Mouse (Mus musculus) CD4-positive naive resting alpha-beta T cell, adult 76 days (primary cell): ENCODE measurements around the gene Ilf3. TPM values are rescaled to one million over a fixed set of nuclear protein-coding genes. Genes with fewer than 3 reads are reported as not detected.

Experiments
- total RNA-seq: library from RNA; stranded (reverse); gene quantifications from one replicate; pipeline ENCODE4 v1.2.4, GENCODE M21; 2023

The Ilf3 gene
- 138 TPM for total RNA-seq

GRCm38 (mm10) chr9:21367357-21368111 is at the start of gene Ilf3:
Gene Ilf3 (plus strand): TSS chr9:21367871.

GRCm38 (mm10) chr9:21320619-21321512 is 46.8 kb upstream of the Ilf3 start, which contains the start of gene Slc44a2:
Gene Slc44a2 (plus strand): TSS chr9:21320698.

GRCm38 (mm10) chr9:21411669-21412550 is 44.2 kb downstream of the Ilf3 start, which contains the start of gene Qtrt1:
Gene Qtrt1 (plus strand): TSS chr9:21411837.

GRCm38 (mm10) chr9:21424631-21425555 is 57.2 kb downstream of the Ilf3 start, which contains the start of gene Dnm2:
Gene Dnm2 (plus strand): TSS chr9:21424908.

Other genes with a start within 250 kb of the Ilf3 start
- 50.5 TPM for gene Tyk2, start 236.6 kb upstream of the Ilf3 start, total RNA-seq
- gene Cdc37, start 217.9 kb upstream of the Ilf3 start, total RNA-seq = 138 TPM
- gene Pde4a, start 202.2 kb upstream of the Ilf3 start, total RNA-seq = 1.6 TPM
- gene Keap1, start 128.5 kb upstream of the Ilf3 start, total RNA-seq = 24.0 TPM
- 0.29 TPM for gene S1pr5, start 119.4 kb upstream of the Ilf3 start, total RNA-seq
- 52.4 TPM for gene Atg4d, start 102.6 kb upstream of the Ilf3 start, total RNA-seq
- gene Kri1, start 79.9 kb upstream of the Ilf3 start, total RNA-seq = 136 TPM
- gene Cdkn2d, start 76.5 kb upstream of the Ilf3 start, total RNA-seq = 40.4 TPM
- gene Ap1m2, start 55.5 kb upstream of the Ilf3 start, total RNA-seq = 5.3 TPM
- gene Slc44a2, start 47.2 kb upstream of the Ilf3 start, total RNA-seq = 330 TPM
- gene Qtrt1, start 44.0 kb downstream of the Ilf3 start, total RNA-seq = 65.5 TPM
- gene Dnm2, start 57.0 kb downstream of the Ilf3 start, total RNA-seq = 360 TPM
- gene Tmed1, start 142.4 kb downstream of the Ilf3 start, total RNA-seq = 0.64 TPM
- gene AB124611, start 158.3 kb downstream of the Ilf3 start, total RNA-seq = 62.5 TPM
- gene Carm1, start 179.0 kb downstream of the Ilf3 start, total RNA-seq = 66.6 TPM
- gene Timm29, start 224.9 kb downstream of the Ilf3 start, total RNA-seq = 29.4 TPM
- 8.4 TPM for gene Yipf2, start 225.0 kb downstream of the Ilf3 start, total RNA-seq
- gene Smarca4, start 248.3 kb downstream of the Ilf3 start, total RNA-seq = 84.4 TPM